Mouse (Mus musculus) forebrain, embryonic 13.5 days (tissue): ENCODE measurements around the gene Oaz3. TPM values are rescaled to one million over a fixed set of nuclear protein-coding genes. Genes with fewer than 3 reads are reported as not detected.

Experiments
- ATAC-seq: fragments of 200-750 bp; cut with Nextera tagmentation; 2 replicates; pipeline ENCODE4 v1.8.0; 2017
- H3K27ac ChIP-seq: fragments of 300-500 bp; sonication (generic); 2 replicates; pipeline ENCODE4 v1.5.1; 2015; ENCODE audit warnings: inconsistent platforms, mild to moderate bottlenecking, moderate library complexity
- H3K27me3 ChIP-seq: fragments of 300-500 bp; sonication (generic); 2 replicates; pipeline ENCODE4 v1.6.1; 2015; ENCODE audit warnings: mild to moderate bottlenecking, inconsistent platforms
- H3K36me3 ChIP-seq: fragments of 300-500 bp; sonication (generic); 2 replicates; pipeline ENCODE4 v1.6.1; 2015; ENCODE audit warnings: mild to moderate bottlenecking, inconsistent platforms; ENCODE audit not compliant: poor library complexity, severe bottlenecking
- H3K4me1 ChIP-seq: fragments of 300-500 bp; sonication (generic); 2 replicates; pipeline ENCODE4 v1.6.1; 2015; ENCODE audit warnings: inconsistent platforms
- H3K4me2 ChIP-seq: fragments of 300-500 bp; sonication (generic); 2 replicates; pipeline ENCODE4 v1.6.1; 2015; ENCODE audit warnings: inconsistent platforms, mild to moderate bottlenecking, moderate library complexity
- H3K4me3 ChIP-seq: fragments of 300-500 bp; sonication (generic); 2 replicates; pipeline ENCODE4 v1.5.1; 2015; ENCODE audit warnings: mild to moderate bottlenecking, inconsistent platforms
- H3K9ac ChIP-seq: fragments of 300-500 bp; sonication (generic); 2 replicates; pipeline ENCODE4 v1.6.1; 2015; ENCODE audit warnings: mild to moderate bottlenecking, inconsistent platforms
- H3K9me3 ChIP-seq: fragments of 300-500 bp; sonication (generic); replicated peaks from 2 replicates; pipeline ENCODE4 v1.6.1; 2016; ENCODE audit warnings: inconsistent platforms
- WGBS: fragments of 180-500 bp; shearing (Covaris S2); methylation state at CpG from one replicate; pipeline ENCODE4 v1.1.7; 2015; 5-methylcytosine and 5-hydroxymethylcytosine counted together
- polyA plus RNA-seq: library from polyadenylated mRNA; unstranded; fragments of >200 nt; fragmentation: Nextera tagmentation; extraction: Ambion mirVana; gene quantifications from 2 replicates; pipeline ENCODE4 v1.2.1, GENCODE M21; 2015

Gene Oaz3
- polyA plus RNA-seq, 1 experiment from 2014 or later, result 1.4 TPM

DNA sequence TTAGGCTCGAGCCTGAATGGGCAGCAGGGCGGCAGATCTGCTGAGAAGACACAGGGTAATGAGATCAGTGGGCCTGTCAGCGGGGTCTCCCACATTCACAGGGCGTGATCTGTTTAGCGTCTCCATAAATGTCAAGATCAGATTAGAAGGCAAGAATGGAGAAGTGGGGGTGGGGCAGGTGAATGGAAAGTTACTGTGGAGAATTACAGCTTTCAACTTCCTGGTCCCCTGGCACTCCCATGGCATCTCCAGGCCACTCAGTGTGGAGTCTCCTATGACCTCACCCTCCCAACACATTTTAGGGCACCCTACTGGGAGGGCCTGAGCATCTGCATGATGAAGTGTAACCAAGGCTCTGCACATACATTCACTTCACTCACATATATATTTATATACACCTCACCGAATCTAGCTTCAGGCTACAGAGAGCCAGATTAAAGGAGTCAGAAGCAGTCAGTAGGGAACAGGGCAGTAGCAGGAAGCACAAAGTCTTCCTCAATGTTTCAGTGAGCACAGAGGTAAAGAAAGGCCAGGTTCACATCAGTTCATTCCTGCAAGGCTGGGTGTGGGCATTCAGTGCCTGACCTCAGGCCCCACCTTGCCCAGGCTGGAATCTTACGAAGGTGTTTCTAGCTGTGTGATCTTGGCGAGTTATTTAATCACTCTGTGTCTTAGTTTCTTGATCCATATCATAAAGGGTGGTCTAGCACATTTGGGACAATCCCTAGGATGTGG, 32.8 kb upstream of the Oaz3 start:
- H3K9ac ChIP-seq, result no peak overlapping the region
- ATAC-seq, result no peak
- H3K4me1 ChIP-seq, result peaks cover 68% of the 10 kb centered on the region
- no peak overlapping the region for H3K4me2 ChIP-seq
- 62% methylated on average over 8 of the region's 8 CpGs for WGBS
- peaks cover 11% of the 10 kb centered on the region; the same call in 1 of the 2 replicates for H3K36me3 ChIP-seq
- 0 out of 2 replicates have a peak overlapping the region, but pooled peaks have one; percentile 20 for H3K27ac ChIP-seq
- no peak overlapping the region for H3K4me3 ChIP-seq
- H3K27me3 ChIP-seq, result no peaks in the 10 kb centered on the region
- H3K9me3 ChIP-seq, result no peaks in the 10 kb centered on the region

DNA sequence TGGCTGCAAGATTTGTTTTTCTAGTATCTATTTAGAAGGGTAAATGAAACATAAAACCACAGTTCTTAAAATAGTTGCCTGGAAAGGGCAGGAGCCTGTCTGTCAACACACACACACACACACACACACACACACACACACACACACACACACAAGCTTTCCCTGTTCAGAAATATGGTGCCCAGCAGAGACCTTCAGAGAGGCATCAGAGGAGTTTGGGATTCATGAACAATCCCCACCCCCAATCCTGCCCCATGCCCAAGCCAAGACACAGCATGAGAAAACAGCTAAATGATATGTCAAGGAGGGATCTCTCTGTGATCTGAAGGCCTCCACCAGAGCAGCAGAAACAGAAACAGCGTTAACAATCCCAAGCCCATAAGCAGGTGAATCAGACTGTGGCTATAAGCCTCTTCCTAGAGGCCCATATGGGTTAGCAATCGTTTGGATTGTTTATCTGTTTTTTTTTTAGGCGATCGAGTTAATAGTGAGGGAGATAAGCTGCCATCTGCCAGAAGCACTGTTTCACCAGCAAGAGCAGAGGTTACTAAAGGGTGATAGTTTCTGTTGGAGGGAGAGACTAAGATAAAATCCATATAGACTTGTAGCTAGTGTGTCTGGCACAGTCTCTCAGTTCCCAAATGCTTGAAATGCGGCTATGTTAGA, 30.0 kb upstream of the Oaz3 start:
- 73% methylated on average over 5 of the region's 5 CpGs for WGBS
- H3K9ac ChIP-seq, result 0 out of 2 replicates have a peak overlapping the region, but pooled peaks have one; percentile 18
- ATAC-seq, result no peak

GRCm38 (mm10) chr3:94473115-94473505, 29.4 kb upstream of the Oaz3 start:
- peak overlapping the region; percentile 17; the same call in 1 of the 2 replicates for H3K27ac ChIP-seq
- H3K9ac ChIP-seq, result 0 out of 2 replicates have a peak overlapping the region, but pooled peaks have one; percentile 3

More for the DNA sequence above, 30.0 kb upstream of the Oaz3 start:
- no peak overlapping the region; the same call in 1 of the 2 replicates for H3K27ac ChIP-seq
- peaks cover 44% of the 10 kb centered on the region for H3K4me1 ChIP-seq
- H3K4me2 ChIP-seq, result no peak overlapping the region
- H3K36me3 ChIP-seq, result no peaks in the 10 kb centered on the region
- H3K27me3 ChIP-seq, result no peaks in the 10 kb centered on the region
- no peaks in the 10 kb centered on the region for H3K9me3 ChIP-seq
- no peak overlapping the region for H3K4me3 ChIP-seq

DNA sequence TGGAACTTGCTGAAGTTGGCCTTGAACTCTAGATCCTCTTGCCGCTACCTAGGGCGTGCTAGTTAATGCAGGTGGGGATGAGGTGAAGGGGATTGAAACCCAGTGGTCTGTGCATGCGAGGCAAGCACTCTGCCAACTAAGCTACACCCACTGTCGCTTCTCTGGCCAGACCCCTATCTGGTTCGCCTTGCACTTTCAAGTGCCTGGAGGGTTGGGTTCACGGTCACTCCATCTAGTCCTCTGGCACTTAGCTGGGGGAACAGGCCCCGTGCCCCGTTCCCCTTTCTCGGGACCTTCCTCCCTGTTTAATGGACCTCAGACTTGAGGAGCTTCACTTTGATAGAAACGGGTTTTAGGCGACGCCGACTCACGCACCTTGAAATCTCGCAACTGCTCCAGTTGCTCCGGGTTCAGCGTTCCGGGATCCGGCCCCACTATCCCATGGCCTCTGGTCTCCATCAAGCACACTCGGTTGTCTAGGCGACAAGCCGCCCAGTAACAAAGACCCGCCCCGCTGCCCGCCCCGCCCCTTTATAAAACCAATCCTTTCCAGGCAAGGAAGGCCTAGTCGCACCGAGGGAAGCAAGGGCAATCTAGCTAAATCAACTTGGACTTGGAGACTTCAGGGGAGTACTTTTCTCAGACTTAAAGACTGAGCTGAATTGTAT, 28.9 kb upstream of the Oaz3 start:
- H3K9ac ChIP-seq, result 0 out of 2 replicates have a peak overlapping the region, but pooled peaks have one; percentile 6
- H3K27me3 ChIP-seq, result peaks cover 4% of the 10 kb centered on the region; the same call in 1 of the 2 replicates
- H3K4me2 ChIP-seq, result peak overlapping the region; percentile 55
- H3K36me3 ChIP-seq, result no peaks in the 10 kb centered on the region
- 11% methylated on average over 28 of the region's 28 CpGs for WGBS
- no peaks in the 10 kb centered on the region for H3K9me3 ChIP-seq
- 0 out of 2 replicates have a peak overlapping the region, but pooled peaks have one; percentile 17 for H3K27ac ChIP-seq
- ATAC-seq, result peak; percentile 71
- H3K4me1 ChIP-seq, result peaks cover 39% of the 10 kb centered on the region
- peak overlapping the region; percentile 21 for H3K4me3 ChIP-seq

More at GRCm38 (mm10) chr3:94473115-94473505, 29.4 kb upstream of the Oaz3 start:
- Histone ChIP-seq H3K4me3 (no peak overlapping the region), H3K27me3 (peaks cover 3% of the 10 kb centered on the region; the same call in 1 of the 2 replicates), H3K36me3 (no peaks in the 10 kb centered on the region), H3K4me1 (peaks cover 41% of the 10 kb centered on the region), H3K9me3 (no peaks in the 10 kb centered on the region), H3K4me2 (peak overlapping the region; percentile 55)
- no peak for ATAC-seq
- 46% methylated on average over 10 of the region's 10 CpGs for WGBS

GRCm38 (mm10) chr3:94468931-94469330, 25.2 kb upstream of the Oaz3 start:
- H3K9me3 ChIP-seq, result no peaks in the 10 kb centered on the region
- H3K9ac ChIP-seq, result no peak overlapping the region
- no peak for ATAC-seq
- H3K27ac ChIP-seq, result no peak overlapping the region
- H3K4me2 ChIP-seq, result no peak overlapping the region
- peaks cover 52% of the 10 kb centered on the region for H3K4me1 ChIP-seq
- H3K27me3 ChIP-seq, result peaks cover 4% of the 10 kb centered on the region; the same call in 1 of the 2 replicates
- no peak overlapping the region for H3K4me3 ChIP-seq
- no peaks in the 10 kb centered on the region for H3K36me3 ChIP-seq
- WGBS, result 52% methylated on average over 3 of the region's 3 CpGs

DNA sequence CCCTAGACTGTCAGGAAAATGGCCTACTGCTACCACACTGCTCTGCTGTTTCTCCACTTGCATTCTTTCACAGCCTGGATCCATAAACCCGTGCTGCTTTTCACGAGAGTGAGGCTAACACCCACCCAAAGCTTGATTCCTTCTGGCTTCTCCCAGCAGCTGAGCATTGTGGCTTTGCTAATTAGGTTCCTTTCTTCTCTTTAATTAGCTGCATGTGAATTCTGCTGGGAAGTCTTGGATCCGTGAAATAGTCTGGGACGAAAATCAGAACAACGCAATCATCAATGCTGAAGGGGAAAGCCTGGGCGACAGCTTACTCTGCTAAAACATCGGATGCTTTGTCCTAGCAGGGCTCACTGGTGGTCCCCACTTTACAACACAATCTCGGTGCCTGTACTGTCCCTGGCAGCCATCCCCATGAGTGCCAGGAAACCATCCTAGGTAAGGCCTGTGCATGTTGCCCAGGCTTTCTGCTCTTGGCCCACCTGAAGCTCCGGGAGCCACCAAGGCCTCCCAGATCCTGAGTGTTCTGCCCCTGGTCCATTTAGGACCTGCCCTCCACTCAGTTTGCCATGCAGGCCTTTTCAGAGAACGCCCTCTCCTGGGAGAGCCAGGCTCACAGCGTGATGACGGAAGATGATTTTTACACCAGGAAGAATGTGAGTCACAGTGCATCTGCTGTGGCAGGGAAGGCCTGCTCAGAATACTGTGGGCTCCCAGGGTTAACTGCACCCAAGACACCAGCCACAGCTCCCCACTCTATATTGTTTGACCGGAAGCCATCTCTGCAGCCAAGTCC, 22.1 kb upstream of the Oaz3 start:
- peaks cover 42% of the 10 kb centered on the region for H3K4me1 ChIP-seq
- H3K4me2 ChIP-seq, result peak overlapping the region; percentile 13
- peak overlapping the region; percentile 57 for H3K9ac ChIP-seq
- H3K36me3 ChIP-seq, result no peaks in the 10 kb centered on the region
- H3K27me3 ChIP-seq, result peaks cover 4% of the 10 kb centered on the region; the same call in 1 of the 2 replicates
- H3K9me3 ChIP-seq, result no peaks in the 10 kb centered on the region
- peak overlapping the region; percentile 95 for H3K27ac ChIP-seq
- 23% methylated on average over 13 of the region's 13 CpGs for WGBS
- H3K4me3 ChIP-seq, result no peak overlapping the region
- ATAC-seq, result peak; percentile 81

- Histone ChIP-seq H3K4me3 (no peak overlapping the region), H3K4me2 (peak overlapping the region; percentile 21; the same call in 1 of the 2 replicates), H3K36me3 (no peaks in the 10 kb centered on the region), H3K27me3 (peaks cover 4% of the 10 kb centered on the region; the same call in 1 of the 2 replicates), H3K9ac (0 out of 2 replicates have a peak overlapping the region, but pooled peaks have one; percentile 21), H3K27ac (peak overlapping the region; percentile 95), H3K9me3 (no peaks in the 10 kb centered on the region; the same call in 1 of the 2 replicates), H3K4me1 (peaks cover 40% of the 10 kb centered on the region)
- peak; percentile 84 for ATAC-seq
- WGBS, result 19% methylated on average over 11 of the region's 11 CpGs
Observed at GRCm38 (mm10) chr3:94463926-94464578, 20.3 kb upstream of the Oaz3 start.

DNA sequence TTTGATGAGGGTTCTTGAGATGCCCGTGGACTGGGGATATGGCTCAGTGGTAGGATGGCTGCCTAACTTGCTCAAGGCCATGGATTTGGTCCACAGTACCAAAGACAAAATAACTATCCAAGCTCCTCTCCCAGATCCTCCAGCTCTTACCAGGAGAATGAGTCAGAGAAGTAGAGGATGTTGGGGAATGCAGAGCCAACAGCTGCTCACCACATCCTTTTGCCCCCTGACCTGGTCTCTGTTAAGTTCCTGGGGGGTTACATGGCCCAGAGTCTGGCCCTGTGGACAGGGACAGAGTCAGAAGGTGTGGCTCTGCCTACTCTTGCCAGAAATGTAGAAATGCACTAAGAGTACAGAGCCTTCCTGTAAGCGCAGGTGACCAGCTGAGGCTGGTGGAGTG, 16.1 kb upstream of the Oaz3 start:
- H3K36me3 ChIP-seq, result no peaks in the 10 kb centered on the region
- ATAC-seq, result no peak
- H3K9ac ChIP-seq, result no peak overlapping the region
- WGBS, result 95% methylated on average over 2 of the region's 2 CpGs
- no peak overlapping the region for H3K4me3 ChIP-seq
- no peak overlapping the region for H3K27ac ChIP-seq
- H3K9me3 ChIP-seq, result no peaks in the 10 kb centered on the region; the same call in 1 of the 2 replicates
- peaks cover 3% of the 10 kb centered on the region; the same call in 1 of the 2 replicates for H3K27me3 ChIP-seq
- no peak overlapping the region for H3K4me2 ChIP-seq
- H3K4me1 ChIP-seq, result peaks cover 25% of the 10 kb centered on the region

GRCm38 (mm10) chr3:94457055-94457454, 13.3 kb upstream of the Oaz3 start:
- WGBS, result 77% methylated on average over 3 of the region's 3 CpGs
- H3K9ac ChIP-seq, result 0 out of 2 replicates have a peak overlapping the region, but pooled peaks have one; percentile 16
- peaks cover 3% of the 10 kb centered on the region; the same call in 1 of the 2 replicates for H3K27me3 ChIP-seq
- H3K9me3 ChIP-seq, result no peaks in the 10 kb centered on the region; the same call in 1 of the 2 replicates
- peak overlapping the region; percentile 36; the same call in 1 of the 2 replicates for H3K4me3 ChIP-seq
- peak; percentile 28; the same call in 1 of the 2 replicates for ATAC-seq
- H3K36me3 ChIP-seq, result no peaks in the 10 kb centered on the region
- H3K4me2 ChIP-seq, result peak overlapping the region; percentile 54
- H3K4me1 ChIP-seq, result peaks cover 8% of the 10 kb centered on the region
- no peak overlapping the region for H3K27ac ChIP-seq

DNA sequence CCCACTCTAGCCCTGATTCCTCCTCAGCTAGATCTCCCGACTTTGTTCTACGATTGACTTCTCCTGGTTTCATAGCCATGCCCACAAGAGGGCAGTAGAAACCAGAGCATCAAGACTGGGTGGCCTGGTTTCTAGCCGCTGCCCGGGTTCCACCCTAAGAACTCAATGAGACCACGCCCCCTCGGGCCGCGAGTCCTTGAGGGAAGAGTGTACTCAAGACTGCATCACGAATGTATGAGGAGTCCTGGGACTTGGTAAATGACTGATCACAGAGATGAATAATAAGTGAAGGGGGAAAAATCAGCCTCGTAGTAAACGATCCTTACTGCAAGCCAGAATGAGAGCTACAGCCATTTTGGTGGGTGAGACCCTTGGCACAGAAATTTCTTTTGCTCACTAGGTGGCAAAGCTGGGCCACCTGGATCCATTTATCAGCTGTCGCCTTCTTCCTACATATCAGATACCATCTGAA, 12.8 kb upstream of the Oaz3 start:
- H3K27ac ChIP-seq, result no peak overlapping the region
- H3K27me3 ChIP-seq, result peaks cover 3% of the 10 kb centered on the region; the same call in 1 of the 2 replicates
- H3K9ac ChIP-seq, result no peak overlapping the region
- H3K4me1 ChIP-seq, result peaks cover 8% of the 10 kb centered on the region
- H3K4me2 ChIP-seq, result peak overlapping the region; percentile 54
- no peaks in the 10 kb centered on the region for H3K36me3 ChIP-seq
- no peaks in the 10 kb centered on the region; the same call in 1 of the 2 replicates for H3K9me3 ChIP-seq
- peak overlapping the region; percentile 36 for H3K4me3 ChIP-seq
- peak; percentile 94 for ATAC-seq
- WGBS, result under 1% methylated on average over 12 of the region's 12 CpGs
